Mouse (Mus musculus) hindbrain, embryonic 16.5 days (tissue): ENCODE results near the gene Pm20d1. TPM values are rescaled to one million over a fixed set of nuclear protein-coding genes. Genes with fewer than 3 reads are reported as not detected.

Experiments
- ATAC-seq: fragments of 200-750 bp; cut with Nextera tagmentation; 2 replicates; pipeline ENCODE4 v1.8.0; 2017; ENCODE audit warnings: moderate TSS enrichment, moderate library complexity
- H3K27ac ChIP-seq: fragments of 300-500 bp; sonication (generic); 2 replicates; pipeline ENCODE4 v1.5.1; 2014; ENCODE audit warnings: low read depth, mild to moderate bottlenecking, control low read depth, low read length, moderate library complexity
- H3K27me3 ChIP-seq: fragments of 300-500 bp; sonication (generic); replicated peaks from 2 replicates; pipeline ENCODE4 v1.6.1; 2014; ENCODE audit warnings: low read length; ENCODE audit not compliant: control insufficient read depth, insufficient read depth
- H3K36me3 ChIP-seq: fragments of 300-500 bp; sonication (generic); 2 replicates; pipeline ENCODE4 v1.6.1; 2014; ENCODE audit warnings: mild to moderate bottlenecking, low read length, moderate library complexity, mixed read lengths; ENCODE audit not compliant: control insufficient read depth, insufficient read depth
- H3K4me1 ChIP-seq: fragments of 300-500 bp; sonication (generic); 2 replicates; pipeline ENCODE4 v1.6.1; 2014; ENCODE audit warnings: low read depth, low read length; ENCODE audit not compliant: control insufficient read depth, insufficient read depth
- H3K4me2 ChIP-seq: fragments of 300-500 bp; sonication (generic); 2 replicates; pipeline ENCODE4 v1.6.1; 2014; ENCODE audit warnings: mild to moderate bottlenecking, low read length, control low read depth, moderate library complexity
- H3K4me3 ChIP-seq: fragments of 300-500 bp; sonication (generic); 2 replicates; pipeline ENCODE4 v1.5.1; 2014; ENCODE audit warnings: mild to moderate bottlenecking, low read length, control low read depth, moderate library complexity
- H3K9ac ChIP-seq: fragments of 300-500 bp; sonication (generic); 2 replicates; pipeline ENCODE4 v1.6.1; 2014; ENCODE audit warnings: low read depth, mild to moderate bottlenecking, control low read depth, low read length, moderate library complexity
- H3K9me3 ChIP-seq: fragments of 300-500 bp; sonication (generic); 2 replicates; pipeline ENCODE4 v1.6.1; 2014; ENCODE audit warnings: mild to moderate bottlenecking, low read length, moderate library complexity; ENCODE audit not compliant: control insufficient read depth
- WGBS: fragments of 180-500 bp; shearing (Covaris S2); extraction: QIAGEN DNeasy Blood & Tissue Kit; methylation state at CpG from one replicate; pipeline ENCODE4 v1.1.7; 2014; 5-methylcytosine and 5-hydroxymethylcytosine counted together
- polyA plus RNA-seq: library from polyadenylated mRNA; unstranded; fragments of >200 nt; fragmentation: Nextera tagmentation; extraction: Ambion mirVana; gene quantifications from 2 replicates; pipeline ENCODE4 v1.2.1, GENCODE M21; 2015

The Pm20d1 gene
- polyA plus RNA-seq, 1 experiment from 2014 or later = 0.41 TPM

DNA sequence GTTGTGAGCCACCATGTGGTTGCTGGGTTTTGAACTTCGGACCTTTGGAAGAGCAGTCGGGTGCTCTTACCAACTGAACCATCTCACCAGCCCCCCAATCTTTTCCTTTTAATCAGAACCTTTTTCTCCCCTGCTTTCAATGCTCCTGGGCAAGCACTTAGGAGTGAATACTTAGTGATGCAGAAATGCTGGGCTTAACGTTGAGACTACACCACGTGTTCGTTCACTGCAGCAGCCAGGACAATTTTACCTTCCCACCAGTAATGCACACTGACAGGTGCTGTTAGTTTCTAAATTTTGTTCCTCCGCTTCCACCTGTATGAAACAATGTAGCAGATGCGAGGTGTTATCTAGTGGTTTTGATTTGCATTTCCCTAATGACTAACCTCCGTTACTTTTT is 25.1 kb downstream of the Pm20d1 start:
- Histone ChIP-seq H3K9ac (no peak overlapping the region), H3K9me3 (no peaks in the 10 kb centered on the region), H3K4me1 (peaks cover 3% of the 10 kb centered on the region; the same call in 1 of the 2 replicates), H3K4me3 (no peak overlapping the region), H3K27ac (no peak overlapping the region), H3K4me2 (no peak overlapping the region), H3K36me3 (no peaks in the 10 kb centered on the region), H3K27me3 (no peaks in the 10 kb centered on the region)
- WGBS = 70% methylated on average over 8 of the region's 8 CpGs
- no peak for ATAC-seq

GRCm38 (mm10) chr1:131822856-131823492 is 25.8 kb downstream of the Pm20d1 start:
- no peaks in the 10 kb centered on the region for H3K27me3 ChIP-seq
- 93% methylated on average over 1 of the region's 1 CpGs for WGBS
- no peaks in the 10 kb centered on the region for H3K36me3 ChIP-seq
- ATAC-seq = no peak
- H3K4me3 ChIP-seq = no peak overlapping the region
- no peak overlapping the region for H3K9ac ChIP-seq
- peaks cover 3% of the 10 kb centered on the region; the same call in 1 of the 2 replicates for H3K4me1 ChIP-seq
- H3K9me3 ChIP-seq = no peaks in the 10 kb centered on the region
- no peak overlapping the region for H3K27ac ChIP-seq
- H3K4me2 ChIP-seq = no peak overlapping the region

DNA sequence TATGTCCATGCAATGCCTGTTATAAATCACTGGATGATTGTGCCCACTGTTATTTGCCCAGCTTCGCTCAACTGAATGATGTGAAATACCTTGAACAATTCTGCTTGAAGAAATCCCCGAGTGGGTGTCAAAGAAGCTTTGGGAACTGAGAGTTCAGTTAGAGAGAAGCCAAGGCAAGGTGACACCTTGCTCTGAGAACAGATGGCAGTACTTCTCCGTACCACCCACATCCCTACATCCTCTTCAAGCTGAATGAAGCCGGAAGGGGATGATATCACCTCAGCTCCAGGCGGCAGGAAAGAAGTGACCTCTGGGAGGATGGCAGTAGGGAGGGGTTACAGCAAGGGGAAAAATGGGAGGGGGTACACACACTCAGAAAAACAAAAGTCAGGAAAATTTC is 26.4 kb downstream of the Pm20d1 start:
- 64% methylated on average over 5 of the region's 5 CpGs for WGBS
- Histone ChIP-seq H3K9ac (no peak overlapping the region), H3K36me3 (no peaks in the 10 kb centered on the region), H3K27ac (no peak overlapping the region), H3K27me3 (no peaks in the 10 kb centered on the region), H3K4me3 (no peak overlapping the region), H3K9me3 (no peaks in the 10 kb centered on the region), H3K4me2 (no peak overlapping the region), H3K4me1 (peaks cover 4% of the 10 kb centered on the region)
- no peak for ATAC-seq

DNA sequence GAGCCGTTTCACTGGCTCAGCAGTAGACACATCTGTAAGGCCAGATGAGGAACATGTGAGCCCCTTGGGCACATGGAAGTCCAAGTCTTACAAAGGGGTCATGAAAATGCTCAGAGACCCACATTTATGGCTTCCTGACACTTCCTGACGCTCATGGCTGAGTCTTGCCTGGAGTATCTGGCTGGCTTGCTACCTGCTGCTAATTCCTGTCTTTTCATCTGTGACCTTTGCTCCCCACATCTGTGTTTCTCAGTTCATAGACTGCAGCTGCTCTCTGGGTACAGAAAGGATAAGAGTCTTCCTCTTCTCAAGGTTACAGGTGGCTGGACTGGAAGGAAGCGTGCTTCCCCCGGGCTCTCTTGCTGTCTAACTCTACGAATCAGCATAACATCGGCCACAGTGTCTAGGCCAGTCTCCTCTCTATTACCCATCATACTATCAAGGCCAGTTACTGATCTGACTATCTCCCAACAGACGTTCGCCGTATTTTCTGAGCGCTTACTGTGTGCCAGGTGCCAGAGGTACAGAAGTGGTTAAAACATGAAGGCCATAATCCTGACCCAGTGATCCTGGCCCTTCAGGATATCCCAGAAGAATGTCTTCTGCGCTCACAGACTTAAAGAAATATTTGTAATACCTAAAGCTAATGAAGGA is 27.5 kb downstream of the Pm20d1 start:
- Histone ChIP-seq H3K27me3 (no peaks in the 10 kb centered on the region), H3K27ac (no peak overlapping the region), H3K4me1 (peaks cover 14% of the 10 kb centered on the region), H3K9ac (no peak overlapping the region), H3K4me2 (no peak overlapping the region), H3K4me3 (no peak overlapping the region), H3K9me3 (no peaks in the 10 kb centered on the region), H3K36me3 (no peaks in the 10 kb centered on the region)
- 93% methylated on average over 11 of the region's 11 CpGs for WGBS
- no peak for ATAC-seq

- peak; percentile 69 for ATAC-seq
- Histone ChIP-seq H3K4me2 (peak within 1 kb of the TSS; percentile 88), H3K27ac (peak within 1 kb of the TSS; percentile 87), H3K9ac (peak within 1 kb of the TSS; percentile 92), H3K36me3 (no peaks in the 10 kb centered on the region), H3K9me3 (no peaks in the 10 kb centered on the region), H3K27me3 (no peaks in the 10 kb centered on the region), H3K4me3 (peak within 1 kb of the TSS; percentile 82), H3K4me1 (peaks cover 21% of the 10 kb centered on the region)
- WGBS = 2% methylated on average over 25 of the region's 25 CpGs
Measured at GRCm38 (mm10) chr1:131827207-131827786, 30.1 kb downstream of the Pm20d1 start, which contains the start of gene Slc41a1. Gene Slc41a1, plus strand, starts transcription at chr1:131827493.

GRCm38 (mm10) chr1:131827787-131828258 is 30.6 kb downstream of the Pm20d1 start:
- H3K9me3 ChIP-seq = no peaks in the 10 kb centered on the region
- H3K4me3 ChIP-seq = peak overlapping the region; percentile 82
- H3K4me1 ChIP-seq = peaks cover 21% of the 10 kb centered on the region
- peak; percentile 97 for ATAC-seq
- H3K4me2 ChIP-seq = peak overlapping the region; percentile 88
- no peaks in the 10 kb centered on the region for H3K27me3 ChIP-seq
- H3K9ac ChIP-seq = peak overlapping the region; percentile 92
- H3K36me3 ChIP-seq = no peaks in the 10 kb centered on the region
- H3K27ac ChIP-seq = peak overlapping the region; percentile 87
- WGBS = under 1% methylated on average over 36 of the region's 36 CpGs

GRCm38 (mm10) chr1:131828297-131829126 is 31.3 kb downstream of the Pm20d1 start:
- under 1% methylated on average over 21 of the region's 22 CpGs for WGBS
- Histone ChIP-seq H3K4me2 (peak overlapping the region; percentile 88), H3K27ac (peak overlapping the region; percentile 87), H3K36me3 (no peaks in the 10 kb centered on the region), H3K9ac (peak overlapping the region; percentile 92), H3K27me3 (no peaks in the 10 kb centered on the region), H3K4me1 (peaks cover 21% of the 10 kb centered on the region), H3K4me3 (peak overlapping the region; percentile 82), H3K9me3 (no peaks in the 10 kb centered on the region)
- ATAC-seq = peak; percentile 70

DNA sequence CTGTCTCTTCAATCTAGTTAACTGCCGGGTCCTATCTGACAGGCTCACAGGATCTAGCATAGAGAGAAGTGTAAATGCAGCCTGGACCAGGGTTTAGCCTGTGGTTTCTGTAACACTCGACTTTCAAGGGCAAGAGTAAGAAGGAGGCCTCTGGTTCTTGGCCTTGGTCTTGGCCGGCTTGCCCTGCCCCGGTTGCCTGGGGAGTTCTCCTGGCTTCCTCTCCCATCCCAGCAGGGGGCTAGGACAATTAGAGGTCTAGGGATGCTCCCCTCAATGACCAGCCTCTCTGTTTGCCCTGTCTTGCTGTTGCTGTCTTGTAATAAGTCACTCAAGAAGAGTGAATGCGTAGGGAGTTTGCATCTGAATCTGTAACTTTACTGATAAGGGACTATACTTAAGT is 32.1 kb downstream of the Pm20d1 start:
- Histone ChIP-seq H3K4me1 (peaks cover 21% of the 10 kb centered on the region), H3K9ac (peak overlapping the region; percentile 47), H3K4me2 (peak overlapping the region; percentile 88), H3K27me3 (no peaks in the 10 kb centered on the region), H3K27ac (no peak overlapping the region), H3K9me3 (no peaks in the 10 kb centered on the region), H3K4me3 (peak overlapping the region; percentile 82), H3K36me3 (no peaks in the 10 kb centered on the region)
- WGBS = 39% methylated on average over 5 of the region's 5 CpGs
- no peak for ATAC-seq
